Mouse (Mus musculus) limb, embryonic 14.5 days (tissue): Measurements from ENCODE around the gene Slc16a5. TPM values are rescaled to one million over a fixed set of nuclear protein-coding genes. Genes with fewer than 3 reads are reported as not detected.

Experiments
- ATAC-seq: fragments of 200-750 bp; cut with Nextera tagmentation; 2 replicates; pipeline ENCODE4 v1.8.0; 2017; ENCODE audit warnings: low read depth, moderate number of reproducible peaks, moderate TSS enrichment; ENCODE audit not compliant: low FRiP score
- DNase-seq: peaks from one replicate; pipeline ENCODE4 v3.0.0-alpha.2; 2015; ENCODE audit warnings: low spot score
- H3K27ac ChIP-seq: fragments of 300-500 bp; sonication (generic); replicated peaks from 2 replicates; pipeline ENCODE4 v1.5.1; 2014; ENCODE audit warnings: low read depth, mild to moderate bottlenecking, low read length, moderate library complexity, mixed read lengths
- H3K27me3 ChIP-seq: fragments of 300-500 bp; sonication (generic); 2 replicates; pipeline ENCODE4 v1.6.1; 2014; ENCODE audit warnings: low read length, mixed read lengths; ENCODE audit not compliant: control insufficient read depth, insufficient read depth
- H3K36me3 ChIP-seq: fragments of 300-500 bp; sonication (generic); 2 replicates; pipeline ENCODE4 v1.6.1; 2014; ENCODE audit warnings: mild to moderate bottlenecking, low read length, moderate library complexity, mixed read lengths; ENCODE audit not compliant: control insufficient read depth, insufficient read depth
- H3K4me1 ChIP-seq: fragments of 300-500 bp; sonication (generic); 2 replicates; pipeline ENCODE4 v1.6.1; 2014; ENCODE audit warnings: antibody characterized with exemption, low read length, mixed read lengths; ENCODE audit not compliant: control insufficient read depth, insufficient read depth
- H3K4me2 ChIP-seq: fragments of 300-500 bp; sonication (generic); replicated peaks from 2 replicates; pipeline ENCODE4 v1.6.1; 2014; ENCODE audit warnings: low read depth, mild to moderate bottlenecking, low read length, moderate library complexity; ENCODE audit not compliant: severe bottlenecking
- H3K4me3 ChIP-seq: fragments of 300-500 bp; sonication (generic); replicated peaks from 2 replicates; pipeline ENCODE4 v1.5.1; 2014; ENCODE audit warnings: low read length
- H3K9ac ChIP-seq: fragments of 300-500 bp; sonication (generic); 2 replicates; pipeline ENCODE4 v1.6.1; 2014; ENCODE audit warnings: mild to moderate bottlenecking, low read depth, low read length, moderate library complexity; ENCODE audit not compliant: severe bottlenecking
- H3K9me3 ChIP-seq: fragments of 300-500 bp; sonication (generic); 2 replicates; pipeline ENCODE4 v1.6.1; 2016; ENCODE audit warnings: low read length; ENCODE audit not compliant: control insufficient read depth
- POLR2A ChIP-seq: fragments of 200-500 bp; IDR thresholded peaks from 2 replicates; pipeline ENCODE4 v1.8.0; 2012; ENCODE audit warnings: inconsistent platforms, mild to moderate bottlenecking, moderate library complexity, borderline replicate concordance; ENCODE audit not compliant: insufficient read depth, insufficient read length; ENCODE audit errors: extremely low read depth
- WGBS: fragments of 180-500 bp; shearing (Covaris S2); extraction: QIAGEN DNeasy Blood & Tissue Kit; methylation state at CpG from one replicate; pipeline ENCODE4 v1.1.7; 2014; 5-methylcytosine and 5-hydroxymethylcytosine counted together
- polyA plus RNA-seq, 2 experiments: library from polyadenylated mRNA; depleted of rRNA in 1 of 2; stranded (reverse) in 1 of 2; unstranded in 1 of 2; fragments of >200 nt; fragmentation: Nextera tagmentation in 1 of 2; extraction: Ambion mirVana in 1 of 2; gene quantifications; 2 replicates each; pipeline versions ENCODE4 v1.2.1 to v1.2.3; 2012 to 2014

Slc16a5 gene
- polyA plus RNA-seq, 2 experiments, result 0.04 TPM; not detected in 1

- no peak for DNase-seq
- 97% methylated on average over 6 of the region's 6 CpGs for WGBS
These were observed 31.7 kb upstream of the Slc16a5 start for GRCm38 (mm10) chr11:115430561-115430960.

GRCm38 (mm10) chr11:115432814-115433213 lies 29.5 kb upstream of the Slc16a5 start:
- peaks cover 46% of the 10 kb centered on the region for H3K36me3 ChIP-seq
- H3K4me1 ChIP-seq, result peaks cover 14% of the 10 kb centered on the region
- no peak overlapping the region for H3K4me3 ChIP-seq
- no peak overlapping the region for H3K9ac ChIP-seq
- DNase-seq, result no peak
- no peak for ATAC-seq
- 80% methylated on average over 4 of the region's 4 CpGs for WGBS
- no peak overlapping the region for H3K27ac ChIP-seq
- no peak overlapping the region for H3K4me2 ChIP-seq
- H3K9me3 ChIP-seq, result no peaks in the 10 kb centered on the region
- TF ChIP-seq POLR2A, result no peak
- H3K27me3 ChIP-seq, result no peaks in the 10 kb centered on the region

More at GRCm38 (mm10) chr11:115430561-115430960, 31.7 kb upstream of the Slc16a5 start:
- peaks cover 69% of the 10 kb centered on the region for H3K36me3 ChIP-seq
- no peak overlapping the region for H3K4me2 ChIP-seq
- no peak overlapping the region for H3K9ac ChIP-seq
- no peak for TF ChIP-seq POLR2A
- no peak overlapping the region for H3K4me3 ChIP-seq
- ATAC-seq, result no peak
- H3K27ac ChIP-seq, result no peak overlapping the region
- H3K4me1 ChIP-seq, result peaks cover 11% of the 10 kb centered on the region
- no peaks in the 10 kb centered on the region for H3K9me3 ChIP-seq
- H3K27me3 ChIP-seq, result no peaks in the 10 kb centered on the region

GRCm38 (mm10) chr11:115433342-115433741 lies 28.9 kb upstream of the Slc16a5 start:
- DNase-seq, result no peak
- H3K4me2 ChIP-seq, result no peak overlapping the region
- no peak overlapping the region for H3K27ac ChIP-seq
- 80% methylated on average over 6 of the region's 6 CpGs for WGBS
- TF ChIP-seq POLR2A, result no peak
- peaks cover 45% of the 10 kb centered on the region for H3K36me3 ChIP-seq
- no peaks in the 10 kb centered on the region for H3K9me3 ChIP-seq
- no peak overlapping the region for H3K4me3 ChIP-seq
- no peak overlapping the region for H3K9ac ChIP-seq
- H3K4me1 ChIP-seq, result peaks cover 9% of the 10 kb centered on the region
- H3K27me3 ChIP-seq, result no peaks in the 10 kb centered on the region
- no peak for ATAC-seq

DNA sequence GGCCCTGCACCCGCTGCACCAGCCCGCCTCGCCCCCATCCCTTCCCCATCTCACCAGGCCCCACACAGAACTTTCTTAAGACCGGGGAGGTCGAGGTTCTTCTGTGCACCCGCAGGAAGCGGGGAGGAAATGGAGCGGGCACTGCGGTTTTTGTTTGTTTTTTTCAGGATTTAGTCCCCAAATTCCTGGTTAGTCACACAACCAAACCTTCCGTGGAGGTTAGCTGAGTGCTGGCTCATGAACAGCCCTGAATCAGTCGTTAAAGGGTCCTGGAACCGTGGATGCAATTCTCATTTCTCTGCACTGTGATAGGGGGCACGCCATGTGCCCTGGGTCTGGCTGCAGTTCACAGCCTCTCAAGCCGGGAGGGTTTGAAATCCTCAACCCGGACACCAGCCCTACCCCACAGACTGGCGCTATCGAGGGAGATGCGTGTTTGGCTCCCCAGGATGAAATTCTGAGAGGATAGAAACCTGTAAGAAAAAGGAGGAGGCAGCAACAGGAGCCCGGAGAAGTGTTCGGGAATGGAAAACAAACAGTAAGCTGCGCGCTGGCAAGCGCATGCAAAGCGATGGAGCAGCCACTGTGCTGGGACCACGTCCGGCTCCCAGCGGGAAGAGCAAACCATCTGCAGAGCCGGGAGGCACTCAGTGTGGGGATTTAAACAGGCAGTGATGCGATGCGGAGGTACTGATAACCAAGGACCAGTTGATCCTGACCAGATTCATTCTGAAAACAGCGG lies 26.5 kb upstream of the Slc16a5 start:
- DNase-seq (peak; percentile 21), ATAC-seq (peak; percentile 58; the same call in 1 of the 2 replicates)
- H3K27ac ChIP-seq, result no peak overlapping the region
- H3K4me1 ChIP-seq, result peaks cover 9% of the 10 kb centered on the region; the same call in 1 of the 2 replicates
- no peaks in the 10 kb centered on the region for H3K27me3 ChIP-seq
- H3K4me3 ChIP-seq, result peak overlapping the region; percentile 32
- H3K9ac ChIP-seq, result peak overlapping the region; percentile 46
- peak overlapping the region; percentile 53 for H3K4me2 ChIP-seq
- H3K36me3 ChIP-seq, result peaks cover 21% of the 10 kb centered on the region
- no peak for TF ChIP-seq POLR2A
- no peaks in the 10 kb centered on the region for H3K9me3 ChIP-seq
- WGBS, result 7% methylated on average over 31 of the region's 31 CpGs

DNA sequence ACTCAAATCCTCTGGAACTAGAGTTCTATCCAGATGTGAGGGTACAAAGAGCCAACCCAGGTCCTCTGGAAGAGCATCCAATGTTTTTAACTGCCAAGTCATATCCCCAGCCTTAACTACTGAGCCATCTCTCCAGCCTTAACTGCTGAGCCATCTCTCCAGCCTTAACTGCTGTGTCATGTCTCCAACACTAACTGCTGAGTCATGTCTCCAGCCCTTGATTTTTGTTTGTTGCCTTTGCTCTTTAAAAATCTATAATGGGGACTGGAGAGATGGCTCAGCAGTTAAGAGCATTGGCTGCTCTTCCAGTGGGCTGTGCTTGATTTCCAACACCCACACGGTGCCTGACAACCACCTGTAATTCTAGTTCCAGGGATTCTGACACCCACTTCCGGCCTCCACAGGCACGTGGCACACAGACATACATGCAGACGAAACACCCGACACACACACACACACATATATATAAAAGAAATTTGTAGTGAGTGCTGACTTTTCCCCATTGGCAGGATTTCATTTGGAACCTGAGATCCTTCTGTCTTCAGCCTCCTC lies 24.6 kb upstream of the Slc16a5 start:
- DNase-seq (no peak), ATAC-seq (no peak)
- Histone ChIP-seq H3K9ac (no peak overlapping the region), H3K4me1 (peaks cover 9% of the 10 kb centered on the region; the same call in 1 of the 2 replicates), H3K27ac (no peak overlapping the region), H3K4me2 (no peak overlapping the region), H3K36me3 (peaks cover 3% of the 10 kb centered on the region; the same call in 1 of the 2 replicates), H3K9me3 (no peaks in the 10 kb centered on the region), H3K4me3 (no peak overlapping the region), H3K27me3 (no peaks in the 10 kb centered on the region)
- WGBS, result 70% methylated on average over 5 of the region's 5 CpGs
- TF ChIP-seq POLR2A, result no peak
